ENCODE assay signal across 8 mouse cellular contexts in genomic region chr16:3745656-3746055, GRCm38 (mm10). TPM values are rescaled to one million over a fixed set of nuclear protein-coding genes. Genes with fewer than 3 reads are reported as not detected.
DNase-seq lines count a peak whose midpoint lies in the region; ATAC-seq and TF ChIP-seq lines count a peak whose summit lies in the region.

No protein-coding gene starts in this region.

- peak; percentile 46 for DNase-seq in cerebellum, adult 9-10 months
- no peak for DNase-seq in cerebellum, postnatal 36 days
- no peak for DNase-seq in testis, postnatal 10 days (ENCODE audit: low spot score)
- no peak for DNase-seq in left cerebral cortex, postnatal 25 days (ENCODE audit: low spot score in 2 of 2)
- DNase-seq in thymus, adult 2 months, result no peak
- no peak for DNase-seq in kidney, adult 8-10 months

- peak overlapping the region; percentile 93 for H3K4me3 ChIP-seq in testis, adult 2 months (ENCODE audit: control insufficient read depth, low read depth, low read length)
- peak overlapping the region; percentile 85 for H3K4me3 ChIP-seq in liver, embryonic 12.5 days
- H3K4me3 ChIP-seq in thymus, adult 2 months (ENCODE audit: control insufficient read depth, insufficient read depth, low read length), result no peak overlapping the region

- peaks cover 22% of the 10 kb centered on the region; the same call in 1 of the 2 replicates for H3K9me3 ChIP-seq in liver, embryonic 12.5 days (replicated peaks)

- intact Hi-C loops in left cerebral cortex, postnatal 25 days (cut with DNase I), result loop anchor here (10.0 kb wide), 2 partner anchors 99 to 139 kb away; partner anchors contain the start of genes Gm20695, Zfp174 and Zfp597

- peaks cover 6% of the 10 kb centered on the region for H3K4me1 ChIP-seq in testis, adult 2 months (ENCODE audit: control insufficient read depth, insufficient read depth, low read length)
- H3K4me1 ChIP-seq in liver, embryonic 12.5 days, result peaks cover 26% of the 10 kb centered on the region
- peaks cover 14% of the 10 kb centered on the region for H3K4me1 ChIP-seq in thymus, adult 2 months (replicated peaks; ENCODE audit: control insufficient read depth, insufficient read depth, low read length)

- ATAC-seq in liver, embryonic 12.5 days, result no peak

- no peak for TF ChIP-seq POLR2A in testis, adult 2 months (IDR thresholded peaks at IDR 0.05; ENCODE audit: control insufficient read depth, low read depth, low read length)
- TF ChIP-seq POLR2A in thymus, adult 2 months (IDR thresholded peaks at IDR 0.05; ENCODE audit: control insufficient read depth, extremely low read depth, insufficient read depth, low read length, poor library complexity), result no peak

- H3K36me3 ChIP-seq in testis, adult 2 months (ENCODE audit: control insufficient read depth, insufficient read depth, low read length), result peaks cover 7% of the 10 kb centered on the region
- H3K36me3 ChIP-seq in liver, embryonic 12.5 days, result peaks cover 48% of the 10 kb centered on the region
- peaks cover 31% of the 10 kb centered on the region for H3K36me3 ChIP-seq in thymus, adult 2 months (ENCODE audit: control insufficient read depth, insufficient read depth, low read length)

- H3K27ac ChIP-seq in testis, adult 2 months (ENCODE audit: control insufficient read depth, insufficient read depth, low read depth, low read length), result peak overlapping the region; percentile 41; the same call in 1 of the 2 replicates
- H3K27ac ChIP-seq in liver, embryonic 12.5 days, result no peak overlapping the region
- H3K27ac ChIP-seq in thymus, adult 2 months (ENCODE audit: control insufficient read depth, insufficient read depth, low read length), result no peak overlapping the region

- no peak for TF ChIP-seq CTCF in testis, adult 2 months (IDR thresholded peaks at IDR 0.05; ENCODE audit: control insufficient read depth, insufficient read depth, insufficient replicate concordance, low read depth, low read length)
- TF ChIP-seq CTCF in thymus, adult 2 months (IDR thresholded peaks at IDR 0.05; ENCODE audit: borderline replicate concordance, control insufficient read depth, extremely low read depth, insufficient read depth, low read length, poor library complexity), result no peak

- peak overlapping the region; percentile 92 for H3K9ac ChIP-seq in liver, embryonic 12.5 days

- H3K27me3 ChIP-seq in testis, adult 2 months (ENCODE audit: control insufficient read depth, insufficient read depth, low read length), result no peaks in the 10 kb centered on the region
- no peaks in the 10 kb centered on the region; the same call in 1 of the 2 replicates for H3K27me3 ChIP-seq in liver, embryonic 12.5 days (replicated peaks)
- no peaks in the 10 kb centered on the region for H3K27me3 ChIP-seq in thymus, adult 2 months (ENCODE audit: control insufficient read depth, insufficient read depth, low read length)

- WGBS in liver, embryonic 12.5 days (ENCODE audit: insufficient replicate concordance), result 76% methylated on average over 4 of the region's 4 CpGs
- 89% methylated on average over 4 of the region's 4 CpGs for WGBS in thymus, adult 2 months

- H3K4me2 ChIP-seq in liver, embryonic 12.5 days, result peak overlapping the region; percentile 89

RNA-seq across cellular contexts. Expression of gene Zfp263, which starts 1.8 kb away (rescaled TPM):
- 11.1 and 11.7 TPM in 2 replicates for polyA plus RNA-seq in testis, adult 2 months (2012; rRNA removed)
- polyA plus RNA-seq in liver, embryonic 12.5 days (2016; fragmentation: Nextera tagmentation; extraction: Ambion mirVana), result 23.3 and 24.7 TPM in 2 replicates
- total RNA-seq in left cerebral cortex, postnatal 25 days (2021), result 10 to 100 TPM; 14.8 to 19.4 TPM
- polyA plus RNA-seq in thymus, adult 2 months (2012; rRNA removed), result 15.7 and 16.0 TPM in 2 replicates

RNA-seq across cellular contexts. Expression of gene Mefv, which starts 27.8 kb away (rescaled TPM):
- polyA plus RNA-seq in testis, adult 2 months (2012; rRNA removed), result 0.04 TPM in 1 of 2 replicates, not detected in the other
- 0.11 TPM in 1 of 2 replicates, not detected in the other for polyA plus RNA-seq in liver, embryonic 12.5 days (2016; fragmentation: Nextera tagmentation; extraction: Ambion mirVana)
- not detected for total RNA-seq in left cerebral cortex, postnatal 25 days (2021)
- 0.83 and 1.3 TPM in 2 replicates for polyA plus RNA-seq in thymus, adult 2 months (2012; rRNA removed)
